Mouse (Mus musculus): ENCODE results near the gene Rab8b. TPM values are rescaled to one million over a fixed set of nuclear protein-coding genes. Genes with fewer than 3 reads are reported as not detected.
"Not testable (repeated sequence)": the region's sequence is repeated elsewhere in the genome, so short reads cannot be mapped to it uniquely, and the experiment has no call there.

The Rab8b gene
- total and polyA plus RNA-seq, 2 experiments from 2014 or later, result 25.9 to 27.1 TPM

- 84% methylated on average over 2 of the region's 2 CpGs for WGBS
- Histone ChIP-seq H3K36me3 (ENCODE audit: insufficient read depth, low read length) (no peaks in the 10 kb centered on the region), H3K9ac (replicated peaks; ENCODE audit: low read length) (no peak overlapping the region), H3K27ac (no peak overlapping the region), H3K4me2 (ENCODE audit: low read depth, low read length) (no peak overlapping the region), H3K4me1 (ENCODE audit: insufficient read depth, low read length) (no peaks in the 10 kb centered on the region), H3K27me3 (ENCODE audit: insufficient read depth, low read length) (no peaks in the 10 kb centered on the region), H3K9me3 (ENCODE audit: low read length) (no peaks in the 10 kb centered on the region), H3K4me3 (ENCODE audit: low read length) (no peak overlapping the region)
- ATAC-seq (no peak), DNase-seq (ENCODE audit: low spot score) (no peak)
- no peak for TF ChIP-seq CTCF (IDR thresholded peaks at IDR 0.05; ENCODE audit: low read depth)
Observed at GRCm38 (mm10) chr9:66899072-66899471, 20.4 kb downstream of the Rab8b start.

GRCm38 (mm10) chr9:66897851-66898250 lies 21.6 kb downstream of the Rab8b start:
- no peaks in the 10 kb centered on the region for H3K36me3 ChIP-seq (ENCODE audit: insufficient read depth, low read length)
- no peaks in the 10 kb centered on the region for H3K9me3 ChIP-seq (ENCODE audit: low read length)
- DNase-seq (ENCODE audit: low spot score), result no peak

GRCm38 (mm10) chr9:66896951-66897350 lies 22.5 kb downstream of the Rab8b start:
- Histone ChIP-seq H3K27me3 (ENCODE audit: insufficient read depth, low read length) (no peaks in the 10 kb centered on the region), H3K36me3 (ENCODE audit: insufficient read depth, low read length) (no peaks in the 10 kb centered on the region), H3K9ac (replicated peaks; ENCODE audit: low read length) (no peak overlapping the region), H3K4me1 (ENCODE audit: insufficient read depth, low read length) (no peaks in the 10 kb centered on the region), H3K9me3 (ENCODE audit: low read length) (no peaks in the 10 kb centered on the region), H3K27ac (no peak overlapping the region), H3K4me3 (ENCODE audit: low read length) (no peak overlapping the region), H3K4me2 (ENCODE audit: low read depth, low read length) (no peak overlapping the region)
- no peak for TF ChIP-seq CTCF (IDR thresholded peaks at IDR 0.05; ENCODE audit: low read depth)
- DNase-seq (ENCODE audit: low spot score), result no peak
- WGBS, result 67% methylated on average over 6 of the region's 6 CpGs
- ATAC-seq, result no peak

More at GRCm38 (mm10) chr9:66897851-66898250, 21.6 kb downstream of the Rab8b start:
- no peaks in the 10 kb centered on the region for H3K4me1 ChIP-seq (ENCODE audit: insufficient read depth, low read length)
- H3K27me3 ChIP-seq (ENCODE audit: insufficient read depth, low read length), result no peaks in the 10 kb centered on the region
- no peak overlapping the region for H3K27ac ChIP-seq
- H3K4me3 ChIP-seq (ENCODE audit: low read length), result no peak overlapping the region
- no peak overlapping the region for H3K9ac ChIP-seq (replicated peaks; ENCODE audit: low read length)
- 73% methylated on average over 6 of the region's 6 CpGs for WGBS
- no peak overlapping the region for H3K4me2 ChIP-seq (ENCODE audit: low read depth, low read length)
- no peak for TF ChIP-seq CTCF (IDR thresholded peaks at IDR 0.05; ENCODE audit: low read depth)
- ATAC-seq, result no peak

GRCm38 (mm10) chr9:66895995-66896394 lies 23.5 kb downstream of the Rab8b start:
- 65% methylated on average over 5 of the region's 5 CpGs for WGBS
- H3K4me1 ChIP-seq (ENCODE audit: insufficient read depth, low read length), result no peaks in the 10 kb centered on the region
- H3K36me3 ChIP-seq (ENCODE audit: insufficient read depth, low read length), result no peaks in the 10 kb centered on the region
- H3K27me3 ChIP-seq (ENCODE audit: insufficient read depth, low read length), result no peaks in the 10 kb centered on the region
- H3K9ac ChIP-seq (replicated peaks; ENCODE audit: low read length), result no peak overlapping the region
- H3K9me3 ChIP-seq (ENCODE audit: low read length), result no peaks in the 10 kb centered on the region
- no peak overlapping the region for H3K4me3 ChIP-seq (ENCODE audit: low read length)
- H3K27ac ChIP-seq, result no peak overlapping the region
- H3K4me2 ChIP-seq (ENCODE audit: low read depth, low read length), result no peak overlapping the region
- ATAC-seq, result no peak
- no peak for TF ChIP-seq CTCF (IDR thresholded peaks at IDR 0.05; ENCODE audit: low read depth)
- no peak for DNase-seq (ENCODE audit: low spot score)

- H3K9ac ChIP-seq (replicated peaks; ENCODE audit: low read length), result no peak overlapping the region
- WGBS, result 70% methylated on average over 10 of the region's 10 CpGs
- H3K4me2 ChIP-seq (ENCODE audit: low read depth, low read length), result no peak overlapping the region
- DNase-seq (ENCODE audit: low spot score), result no peak
- ATAC-seq, result no peak
- TF ChIP-seq CTCF (IDR thresholded peaks at IDR 0.05; ENCODE audit: low read depth), result no peak
- no peaks in the 10 kb centered on the region for H3K4me1 ChIP-seq (ENCODE audit: insufficient read depth, low read length)
- no peaks in the 10 kb centered on the region for H3K36me3 ChIP-seq (ENCODE audit: insufficient read depth, low read length)
- no peaks in the 10 kb centered on the region for H3K9me3 ChIP-seq (ENCODE audit: low read length)
- no peak overlapping the region for H3K27ac ChIP-seq
- H3K27me3 ChIP-seq (ENCODE audit: insufficient read depth, low read length), result no peaks in the 10 kb centered on the region
- H3K4me3 ChIP-seq (ENCODE audit: low read length), result no peak overlapping the region
Observed at GRCm38 (mm10) chr9:66895035-66895779, 24.3 kb downstream of the Rab8b start.

GRCm38 (mm10) chr9:66894421-66894820 lies 25.1 kb downstream of the Rab8b start:
- Histone ChIP-seq H3K4me2 (ENCODE audit: low read depth, low read length) (no peak overlapping the region), H3K9me3 (ENCODE audit: low read length) (no peaks in the 10 kb centered on the region), H3K9ac (replicated peaks; ENCODE audit: low read length) (no peak overlapping the region), H3K36me3 (ENCODE audit: insufficient read depth, low read length) (no peaks in the 10 kb centered on the region), H3K4me3 (ENCODE audit: low read length) (no peak overlapping the region), H3K4me1 (ENCODE audit: insufficient read depth, low read length) (no peaks in the 10 kb centered on the region), H3K27ac (no peak overlapping the region), H3K27me3 (ENCODE audit: insufficient read depth, low read length) (no peaks in the 10 kb centered on the region)
- WGBS, result 92% methylated on average over 1 of the region's 1 CpGs
- no peak for TF ChIP-seq CTCF (IDR thresholded peaks at IDR 0.05; ENCODE audit: low read depth)
- DNase-seq (ENCODE audit: low spot score) (no peak), ATAC-seq (no peak)

- not testable (repeated sequence) for H3K4me1 ChIP-seq (ENCODE audit: insufficient read depth, low read length); H3K36me3 ChIP-seq (ENCODE audit: insufficient read depth, low read length); H3K9ac ChIP-seq (replicated peaks; ENCODE audit: low read length); ATAC-seq; H3K27ac ChIP-seq; DNase-seq (ENCODE audit: low spot score); H3K9me3 ChIP-seq (ENCODE audit: low read length); H3K4me3 ChIP-seq (ENCODE audit: low read length); H3K27me3 ChIP-seq (ENCODE audit: insufficient read depth, low read length); H3K4me2 ChIP-seq (ENCODE audit: low read depth, low read length)
- WGBS, result 100% methylated on average over 4 of the region's 4 CpGs
Observed at GRCm38 (mm10) chr9:66892456-66892855, 27.0 kb downstream of the Rab8b start.

All from hindbrain, postnatal 0 days (tissue).